Mouse (Mus musculus): ENCODE data around the gene Fam111a. TPM values are rescaled to one million over a fixed set of nuclear protein-coding genes. Genes with fewer than 3 reads are reported as not detected.

Gene Fam111a
- total and polyA plus RNA-seq, 3 experiments, result 47.6 to 103 (median 92.6) TPM

DNA sequence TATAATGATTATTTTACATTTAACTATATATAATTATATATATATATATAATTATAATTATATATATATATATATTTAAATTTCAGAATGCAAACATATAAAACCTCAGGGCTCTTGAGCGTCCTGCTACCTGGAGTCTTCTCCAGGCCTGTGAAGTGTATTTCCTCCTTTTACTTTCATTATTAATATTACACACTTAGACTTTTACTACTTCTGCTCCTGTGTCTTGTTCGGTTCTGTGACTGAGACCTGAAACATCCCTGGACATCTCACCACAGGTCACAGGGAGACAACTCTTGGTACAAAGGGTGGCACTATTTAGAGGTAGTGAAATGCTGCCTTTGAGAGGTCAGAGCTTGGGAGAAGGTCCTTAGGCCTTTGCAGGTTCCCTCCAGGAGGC is 10.8 kb downstream of the Fam111a start (continued):
- no peak for TF ChIP-seq POLR2AphosphoS2 (IDR thresholded peaks at IDR 0.05; ENCODE audit: low read depth, low read length)
- no peak; the same call in 1 of the 2 replicates for TF ChIP-seq ETS1 (conservative IDR thresholded peaks at IDR 0.05; ENCODE audit: low read depth, low read length)
- TF ChIP-seq KAT2A (IDR thresholded peaks at IDR 0.05; ENCODE audit: insufficient replicate concordance, low read length), result no peak
- no peak for TF ChIP-seq TCF12 (IDR thresholded peaks at IDR 0.05; ENCODE audit: low read depth, low read length)

DNA sequence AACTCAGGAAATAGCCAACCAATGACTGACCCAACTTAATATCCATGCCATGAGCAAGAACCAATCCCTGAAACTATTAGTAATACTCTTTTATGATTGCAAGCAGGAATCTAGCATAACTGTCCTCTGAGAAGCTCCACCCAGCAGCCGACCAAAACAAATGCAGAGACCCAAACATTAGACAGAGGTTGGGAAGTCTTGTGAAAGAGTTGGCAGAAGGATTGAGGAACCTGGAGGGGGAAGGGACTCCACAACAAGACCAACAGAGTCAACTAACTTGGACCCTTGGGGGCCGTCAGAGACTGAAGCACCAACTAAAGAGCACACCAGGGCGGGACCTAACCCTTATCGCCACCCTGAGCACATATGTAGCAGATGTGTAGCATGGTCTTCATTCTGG is 12.7 kb downstream of the Fam111a start:
- no peak overlapping the region for H3K9ac ChIP-seq (ENCODE audit: insufficient read depth, low read depth)
- peaks cover 2 to 51% of the 10 kb centered on the region in 2 experiments; a peak in 3 of 4 replicates for H3K4me1 ChIP-seq (ENCODE audit: control insufficient read depth in 1 of 2, insufficient read depth in 2 of 2)
- dilution Hi-C loops (cut with MboI; ENCODE audit: extremely low pct_ligation_motif_present, extremely low pct_unique_long_range_greater_than_20kb, low sequenced_read_pairs) (no loop called here), in situ Hi-C loops (cut with MboI; ENCODE audit: low pct_ligation_motif_present, low pct_unique_long_range_greater_than_20kb, low sequenced_read_pairs) (no loop called here)
- H3K27me3 ChIP-seq (replicated peaks), result no peaks in the 10 kb centered on the region
- H3K27ac ChIP-seq (ENCODE audit: insufficient read depth, low read depth), result no peak overlapping the region
- H3K79me2 ChIP-seq (replicated peaks; ENCODE audit: control insufficient read depth, extremely low read depth, insufficient read depth, poor library complexity, severe bottlenecking), result no peaks in the 10 kb centered on the region
- DNase-seq (ENCODE audit: extremely low read depth), result no peak
- H3K36me3 ChIP-seq (replicated peaks in 1 of 2; ENCODE audit: control insufficient read depth in 1 of 2, insufficient read depth in 1 of 2, low read length in 1 of 2), result no peaks in the 10 kb centered on the region
- H3K4me3 ChIP-seq (replicated peaks in 1 of 3; ENCODE audit: low read depth in 2 of 3, low read length in 2 of 3, poor library complexity in 1 of 3), result no peak overlapping the region
- H3K4me2 ChIP-seq (ENCODE audit: insufficient read depth, low read depth, poor library complexity, severe bottlenecking), result no peak overlapping the region
- H3K9me3 ChIP-seq (replicated peaks; ENCODE audit: low read length), result no peaks in the 10 kb centered on the region
- TF ChIP-seq MYC (IDR thresholded peaks at IDR 0.05; ENCODE audit: low read depth, low read length), result no peak
- TF ChIP-seq MXI1 (IDR thresholded peaks at IDR 0.05; ENCODE audit: low read depth, low read length), result no peak
- no peak for TF ChIP-seq HCFC1 (IDR thresholded peaks at IDR 0.05; ENCODE audit: low read depth, low read length)
- TF ChIP-seq RCOR1 (conservative IDR thresholded peaks at IDR 0.05; ENCODE audit: low read depth, low read length), result no peak
- no peak for TF ChIP-seq EP300 (IDR thresholded peaks at IDR 0.05; ENCODE audit: low read length)
- no peak for TF ChIP-seq RAD21 (IDR thresholded peaks at IDR 0.05; ENCODE audit: low read depth, low read length)
- no peak for TF ChIP-seq CTCF (conservative IDR thresholded peaks at IDR 0.05 in 1 of 2, IDR thresholded peaks at IDR 0.05 in 1 of 2; ENCODE audit: low read depth in 2 of 2, low read length in 2 of 2)
- TF ChIP-seq GABPA (IDR thresholded peaks at IDR 0.05; ENCODE audit: insufficient replicate concordance, low read depth, low read length), result no peak
- no peak for TF ChIP-seq ZKSCAN1 (IDR thresholded peaks at IDR 0.05; ENCODE audit: borderline replicate concordance, low read depth, low read length)
- TF ChIP-seq MAX (IDR thresholded peaks at IDR 0.05; ENCODE audit: low read length), result no peak
- no peak for TF ChIP-seq BHLHE40 (IDR thresholded peaks at IDR 0.05; ENCODE audit: low read depth, low read length)
- TF ChIP-seq SMC3 (IDR thresholded peaks at IDR 0.05; ENCODE audit: low read depth, low read length), result no peak
- no peak for TF ChIP-seq MEF2A (IDR thresholded peaks at IDR 0.05; ENCODE audit: borderline replicate concordance, low read depth, low read length)
- TF ChIP-seq E2F4 (IDR thresholded peaks at IDR 0.05; ENCODE audit: insufficient replicate concordance, low read depth, low read length), result no peak
- TF ChIP-seq USF1 (IDR thresholded peaks at IDR 0.05; ENCODE audit: low read depth, low read length), result no peak
- TF ChIP-seq ETS1 (conservative IDR thresholded peaks at IDR 0.05; ENCODE audit: low read depth, low read length), result no peak
- TF ChIP-seq ELF1 (IDR thresholded peaks at IDR 0.05; ENCODE audit: low read depth, low read length), result no peak
